Mouse (Mus musculus) intestine, embryonic 15.5 days (tissue): ENCODE results near the gene Dact2. TPM values are rescaled to one million over a fixed set of nuclear protein-coding genes. Genes with fewer than 3 reads are reported as not detected.

Source experiments
- ATAC-seq: fragments of 200-750 bp; cut with Nextera tagmentation; 2 replicates; pipeline ENCODE4 v1.8.0; 2017; ENCODE audit warnings: moderate TSS enrichment, moderate library complexity
- H3K27ac ChIP-seq: fragments of 300-500 bp; sonication (generic); 2 replicates; pipeline ENCODE4 v1.5.1; 2015; ENCODE audit warnings: mild to moderate bottlenecking, inconsistent platforms
- H3K27me3 ChIP-seq: fragments of 300-500 bp; sonication (generic); replicated peaks from 2 replicates; pipeline ENCODE4 v1.6.1; 2015; ENCODE audit warnings: inconsistent platforms
- H3K36me3 ChIP-seq: fragments of 300-500 bp; sonication (generic); 2 replicates; pipeline ENCODE4 v1.6.1; 2015; ENCODE audit warnings: inconsistent platforms
- H3K4me1 ChIP-seq: fragments of 300-500 bp; sonication (generic); replicated peaks from 2 replicates; pipeline ENCODE4 v1.6.1; 2015; ENCODE audit warnings: inconsistent platforms
- H3K4me2 ChIP-seq: fragments of 300-500 bp; sonication (generic); replicated peaks from 2 replicates; pipeline ENCODE4 v1.6.1; 2015; ENCODE audit warnings: mild to moderate bottlenecking, inconsistent platforms
- H3K4me3 ChIP-seq: fragments of 300-500 bp; sonication (generic); replicated peaks from 2 replicates; pipeline ENCODE4 v1.5.1; 2015; ENCODE audit warnings: inconsistent platforms
- H3K9ac ChIP-seq: fragments of 300-500 bp; sonication (generic); 2 replicates; pipeline ENCODE4 v1.6.1; 2015; ENCODE audit warnings: inconsistent platforms
- H3K9me3 ChIP-seq: fragments of 300-500 bp; sonication (generic); 2 replicates; pipeline ENCODE4 v1.6.1; 2016; ENCODE audit warnings: inconsistent platforms
- WGBS: fragments of 180-500 bp; shearing (Covaris S2); methylation state at CpG from one replicate; pipeline ENCODE4 v1.1.7; 2015; 5-methylcytosine and 5-hydroxymethylcytosine counted together
- polyA plus RNA-seq: library from polyadenylated mRNA; unstranded; fragments of >200 nt; fragmentation: Nextera tagmentation; extraction: Ambion mirVana; gene quantifications from 2 replicates; pipeline ENCODE4 v1.2.1, GENCODE M21; 2015

Gene Dact2
- polyA plus RNA-seq, 1 experiment from 2014 or later: 6.1 TPM

- H3K27ac ChIP-seq: no peak overlapping the region
- H3K9ac ChIP-seq: no peak overlapping the region
- no peak overlapping the region for H3K4me3 ChIP-seq
- H3K36me3 ChIP-seq: no peaks in the 10 kb centered on the region
- peaks cover 7% of the 10 kb centered on the region; the same call in 1 of the 2 replicates for H3K4me1 ChIP-seq
- no peaks in the 10 kb centered on the region for H3K27me3 ChIP-seq
- 74% methylated on average over 4 of the region's 4 CpGs for WGBS
- no peak overlapping the region for H3K4me2 ChIP-seq
- ATAC-seq: peak; percentile 48; the same call in 1 of the 2 replicates
- H3K9me3 ChIP-seq: no peaks in the 10 kb centered on the region
These were observed 20.4 kb downstream of the Dact2 start for GRCm38 (mm10) chr17:14183717-14184116.

DNA sequence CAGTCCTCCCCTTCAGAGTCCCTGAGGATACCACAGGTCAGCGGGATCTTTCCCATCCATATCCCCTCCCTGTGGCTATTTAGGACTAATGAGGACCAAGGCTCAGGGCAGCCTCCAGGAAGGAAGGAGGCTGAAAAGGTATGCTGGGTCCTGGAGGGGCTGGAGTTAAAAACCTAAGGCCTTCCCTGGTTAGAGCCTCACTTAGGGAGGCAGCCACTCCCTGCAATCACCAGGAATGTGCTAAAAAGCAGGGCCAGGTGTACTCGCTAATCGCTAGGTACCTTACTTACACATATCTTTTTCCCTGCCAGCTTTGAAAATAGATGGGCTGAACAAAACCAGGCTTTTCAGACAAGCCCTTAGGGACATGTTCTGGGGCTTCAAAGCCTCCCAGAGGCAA is 21.2 kb downstream of the Dact2 start:
- whole genome bisulfite sequencing: 66% methylated on average over 3 of the region's 3 CpGs
- Histone ChIP-seq H3K4me1 (peaks cover 9% of the 10 kb centered on the region; the same call in 1 of the 2 replicates), H3K9ac (no peak overlapping the region), H3K36me3 (no peaks in the 10 kb centered on the region), H3K27me3 (no peaks in the 10 kb centered on the region), H3K4me2 (no peak overlapping the region), H3K27ac (no peak overlapping the region), H3K9me3 (no peaks in the 10 kb centered on the region), H3K4me3 (no peak overlapping the region)
- ATAC-seq: no peak

- Histone ChIP-seq H3K4me3 (no peak overlapping the region), H3K9ac (no peak overlapping the region), H3K4me1 (peaks cover 24% of the 10 kb centered on the region; the same call in 1 of the 2 replicates), H3K9me3 (no peaks in the 10 kb centered on the region), H3K36me3 (no peaks in the 10 kb centered on the region), H3K27ac (peak overlapping the region; percentile 73; the same call in 1 of the 2 replicates), H3K27me3 (no peaks in the 10 kb centered on the region), H3K4me2 (no peak overlapping the region)
- peak; percentile 25; the same call in 1 of the 2 replicates for ATAC-seq
- WGBS: 45% methylated on average over 4 of the region's 4 CpGs
These were observed 25.2 kb downstream of the Dact2 start for GRCm38 (mm10) chr17:14178911-14179310.

GRCm38 (mm10) chr17:14178475-14178874 is 25.6 kb downstream of the Dact2 start:
- WGBS: 26% methylated on average over 4 of the region's 4 CpGs
- H3K27me3 ChIP-seq: no peaks in the 10 kb centered on the region
- no peaks in the 10 kb centered on the region for H3K9me3 ChIP-seq
- H3K4me2 ChIP-seq: no peak overlapping the region
- ATAC-seq: peak; percentile 86
- H3K4me1 ChIP-seq: peaks cover 28% of the 10 kb centered on the region; the same call in 1 of the 2 replicates
- H3K27ac ChIP-seq: peak overlapping the region; percentile 73; the same call in 1 of the 2 replicates
- H3K36me3 ChIP-seq: no peaks in the 10 kb centered on the region
- H3K9ac ChIP-seq: no peak overlapping the region
- no peak overlapping the region for H3K4me3 ChIP-seq

DNA sequence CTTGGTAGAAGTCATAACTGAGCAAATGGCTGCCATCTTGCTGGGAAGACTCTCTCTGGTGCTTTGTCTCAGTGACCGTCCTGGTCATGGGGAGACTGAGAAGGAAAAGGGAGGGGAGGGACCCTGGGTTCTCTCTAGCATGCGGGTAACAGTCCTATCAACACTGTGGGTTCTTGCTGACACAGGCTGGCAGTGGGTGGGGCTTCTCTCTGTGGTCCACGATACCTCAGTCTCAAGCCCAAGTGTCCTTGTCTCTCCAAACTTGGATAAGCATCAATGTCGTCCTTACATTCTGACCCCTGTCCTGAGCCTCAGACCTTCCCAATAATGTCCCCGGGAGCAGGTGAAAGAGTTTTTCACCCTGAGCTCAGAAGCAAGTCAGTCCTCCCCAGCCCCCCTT is 26.1 kb downstream of the Dact2 start:
- Histone ChIP-seq H3K9me3 (no peaks in the 10 kb centered on the region), H3K9ac (no peak overlapping the region), H3K4me3 (no peak overlapping the region), H3K4me2 (no peak overlapping the region), H3K27ac (no peak overlapping the region), H3K36me3 (no peaks in the 10 kb centered on the region), H3K4me1 (peaks cover 31% of the 10 kb centered on the region; the same call in 1 of the 2 replicates), H3K27me3 (no peaks in the 10 kb centered on the region)
- peak; percentile 37 for ATAC-seq
- WGBS: 42% methylated on average over 5 of the region's 5 CpGs

- Histone ChIP-seq H3K4me1 (peaks cover 34% of the 10 kb centered on the region), H3K27ac (no peak overlapping the region), H3K4me2 (no peak overlapping the region), H3K9ac (no peak overlapping the region), H3K36me3 (no peaks in the 10 kb centered on the region), H3K4me3 (no peak overlapping the region), H3K27me3 (no peaks in the 10 kb centered on the region), H3K9me3 (no peaks in the 10 kb centered on the region)
- no peak for ATAC-seq
- 59% methylated on average over 5 of the region's 5 CpGs for WGBS
These were observed 27.1 kb downstream of the Dact2 start for GRCm38 (mm10) chr17:14177018-14177417.

DNA sequence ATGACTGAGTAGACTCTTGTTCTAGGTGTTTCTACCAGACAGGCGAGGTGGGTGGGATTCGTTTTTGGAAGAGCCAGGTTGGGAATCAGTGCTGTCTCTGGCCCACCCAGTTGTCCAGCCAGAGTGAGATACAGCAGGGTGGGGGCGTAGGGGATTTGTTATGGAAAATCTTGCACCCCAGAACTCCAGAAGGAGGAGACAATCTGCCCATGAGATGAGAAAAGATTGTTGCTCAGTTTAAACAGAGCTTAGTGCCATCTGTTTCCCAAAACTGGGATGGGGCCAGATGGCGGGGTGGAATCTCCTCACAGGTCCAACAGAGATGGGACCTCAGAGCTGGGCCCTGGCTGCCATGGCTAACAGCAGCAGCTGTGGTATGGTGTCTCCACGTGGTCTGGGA is 28.4 kb downstream of the Dact2 start:
- ATAC-seq: no peak
- no peaks in the 10 kb centered on the region for H3K9me3 ChIP-seq
- 80% methylated on average over 5 of the region's 5 CpGs for WGBS
- H3K36me3 ChIP-seq: no peaks in the 10 kb centered on the region
- no peaks in the 10 kb centered on the region for H3K27me3 ChIP-seq
- no peak overlapping the region for H3K27ac ChIP-seq
- H3K4me1 ChIP-seq: peaks cover 46% of the 10 kb centered on the region
- H3K4me2 ChIP-seq: no peak overlapping the region
- H3K4me3 ChIP-seq: no peak overlapping the region
- H3K9ac ChIP-seq: no peak overlapping the region

- ATAC-seq: peak; percentile 52
- 64% methylated on average over 4 of the region's 4 CpGs for WGBS
- Histone ChIP-seq H3K9ac (no peak overlapping the region), H3K4me2 (no peak overlapping the region), H3K27ac (no peak overlapping the region), H3K4me3 (no peak overlapping the region), H3K9me3 (no peaks in the 10 kb centered on the region), H3K27me3 (no peaks in the 10 kb centered on the region), H3K36me3 (no peaks in the 10 kb centered on the region), H3K4me1 (peaks cover 52% of the 10 kb centered on the region)
These were observed 29.1 kb downstream of the Dact2 start for GRCm38 (mm10) chr17:14175019-14175418.

GRCm38 (mm10) chr17:14174401-14174800 is 29.7 kb downstream of the Dact2 start:
- ATAC-seq: no peak
- no peak overlapping the region for H3K4me2 ChIP-seq
- H3K4me1 ChIP-seq: peaks cover 58% of the 10 kb centered on the region
- H3K9ac ChIP-seq: no peak overlapping the region
- 82% methylated on average over 3 of the region's 3 CpGs for WGBS
- H3K36me3 ChIP-seq: no peaks in the 10 kb centered on the region
- H3K27me3 ChIP-seq: no peaks in the 10 kb centered on the region
- H3K4me3 ChIP-seq: no peak overlapping the region
- no peak overlapping the region for H3K27ac ChIP-seq
- H3K9me3 ChIP-seq: no peaks in the 10 kb centered on the region

DNA sequence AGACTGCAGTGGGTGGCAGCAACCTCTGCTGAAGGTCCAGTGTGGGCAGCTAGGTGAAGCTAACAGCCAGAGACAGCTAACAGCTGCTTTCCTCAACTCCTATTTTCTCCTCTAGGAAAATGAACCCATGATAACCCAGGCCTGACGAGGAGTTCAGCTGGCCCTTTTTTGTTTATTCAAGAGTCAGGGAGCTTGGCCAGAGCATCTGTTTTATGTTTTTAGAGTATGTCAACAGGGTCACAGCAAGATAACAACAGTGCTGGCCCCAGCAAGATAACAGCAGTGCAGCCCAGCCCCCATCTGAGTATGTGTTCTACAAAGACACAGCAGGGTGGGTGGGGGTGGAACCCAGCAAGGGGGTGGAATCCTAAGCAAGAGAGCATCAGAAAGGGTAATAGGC is 30.6 kb downstream of the Dact2 start:
- Histone ChIP-seq H3K36me3 (no peaks in the 10 kb centered on the region), H3K27ac (no peak overlapping the region), H3K4me2 (no peak overlapping the region), H3K4me3 (no peak overlapping the region), H3K27me3 (no peaks in the 10 kb centered on the region), H3K9ac (no peak overlapping the region), H3K4me1 (peaks cover 59% of the 10 kb centered on the region), H3K9me3 (no peaks in the 10 kb centered on the region)
- 21% methylated on average over 1 of the region's 1 CpGs for WGBS
- ATAC-seq: no peak

DNA sequence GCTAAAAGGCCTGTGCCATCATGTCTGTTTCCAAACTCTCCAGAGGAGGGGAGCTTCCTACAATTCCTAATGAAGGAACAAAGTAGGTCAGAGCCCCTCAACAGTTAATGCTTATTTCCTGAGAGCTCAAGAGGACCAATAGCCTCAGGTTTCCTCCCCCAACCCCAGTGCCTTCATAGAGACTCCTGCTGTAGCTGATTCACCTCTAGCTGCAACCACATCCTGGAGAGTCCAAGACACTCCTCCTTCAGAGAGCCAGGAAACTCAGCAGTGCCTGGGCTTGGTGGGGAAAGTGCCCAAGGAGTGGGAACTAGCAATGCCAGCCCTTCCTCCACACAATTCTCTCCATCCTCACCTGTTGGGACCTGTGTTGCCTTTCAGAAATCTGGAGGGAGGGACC is 31.4 kb downstream of the Dact2 start:
- ATAC-seq: no peak
- H3K27ac ChIP-seq: no peak overlapping the region
- H3K9ac ChIP-seq: no peak overlapping the region
- no peak overlapping the region for H3K4me2 ChIP-seq
- no peaks in the 10 kb centered on the region for H3K9me3 ChIP-seq
- H3K4me1 ChIP-seq: peaks cover 60% of the 10 kb centered on the region
- no peaks in the 10 kb centered on the region for H3K36me3 ChIP-seq
- H3K27me3 ChIP-seq: no peaks in the 10 kb centered on the region
- no peak overlapping the region for H3K4me3 ChIP-seq

GRCm38 (mm10) chr17:14172184-14172583 is 31.9 kb downstream of the Dact2 start:
- H3K4me1 ChIP-seq: peaks cover 65% of the 10 kb centered on the region
- no peak for ATAC-seq
- 29% methylated on average over 3 of the region's 3 CpGs for WGBS

DNA sequence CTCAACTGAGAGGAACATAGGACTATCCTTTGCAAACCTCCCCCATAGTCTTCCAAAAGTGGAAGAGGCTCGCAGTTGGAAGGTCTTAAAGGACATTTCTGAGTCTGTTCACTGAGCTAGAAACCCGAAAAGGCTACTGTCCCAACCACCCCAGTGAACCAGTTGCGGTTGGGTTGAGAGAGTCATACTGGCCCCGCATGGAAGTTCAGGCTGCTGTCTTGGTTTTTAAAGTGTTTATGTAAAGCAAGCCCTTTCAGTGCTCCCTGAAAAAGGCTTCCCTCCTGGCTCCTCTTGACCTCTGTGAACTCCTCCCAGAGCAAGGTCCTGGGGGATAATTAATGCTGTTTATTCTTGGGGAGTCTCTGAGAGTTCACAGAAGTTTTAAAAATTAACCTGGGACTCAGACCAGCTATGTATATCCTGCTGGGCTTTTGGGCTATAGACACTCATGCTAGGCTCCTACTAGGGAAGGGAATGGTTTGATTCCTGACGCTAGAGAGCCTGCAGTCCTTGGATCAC is 33.1 kb downstream of the Dact2 start:
- Histone ChIP-seq H3K9me3 (no peaks in the 10 kb centered on the region), H3K4me3 (no peak overlapping the region), H3K4me1 (peaks cover 67% of the 10 kb centered on the region), H3K36me3 (no peaks in the 10 kb centered on the region), H3K27ac (no peak overlapping the region), H3K9ac (no peak overlapping the region), H3K27me3 (no peaks in the 10 kb centered on the region), H3K4me2 (0 out of 2 replicates have a peak overlapping the region, but pooled peaks have one; percentile 3)
- peak; percentile 31; the same call in 1 of the 2 replicates for ATAC-seq
- 27% methylated on average over 5 of the region's 5 CpGs for WGBS

More at GRCm38 (mm10) chr17:14172184-14172583, 31.9 kb downstream of the Dact2 start:
- no peaks in the 10 kb centered on the region for H3K27me3 ChIP-seq
- H3K4me2 ChIP-seq: no peak overlapping the region
- no peak overlapping the region for H3K4me3 ChIP-seq
- no peak overlapping the region for H3K9ac ChIP-seq
- no peak overlapping the region for H3K27ac ChIP-seq
- no peaks in the 10 kb centered on the region for H3K36me3 ChIP-seq
- no peaks in the 10 kb centered on the region for H3K9me3 ChIP-seq
